Mouse (Mus musculus): ENCODE measurements around the gene Bag5. TPM values are rescaled to one million over a fixed set of nuclear protein-coding genes. Genes with fewer than 3 reads are reported as not detected.

Bag5 gene
- total and polyA plus RNA-seq, 3 experiments = 24.1 to 27.9 (median 25.6) TPM

- in situ Hi-C loops (cut with MboI; ENCODE audit: low pct_ligation_motif_present, low pct_unique_long_range_greater_than_20kb, low sequenced_read_pairs) (no loop called here), dilution Hi-C loops (cut with MboI; ENCODE audit: extremely low pct_ligation_motif_present, extremely low pct_unique_long_range_greater_than_20kb, low sequenced_read_pairs) (no loop called here)
- Histone ChIP-seq H3K27me3 (replicated peaks) (no peaks in the 10 kb centered on the region), H3K4me3 (replicated peaks in 1 of 3; ENCODE audit: low read depth in 2 of 3, low read length in 2 of 3, poor library complexity in 1 of 3) (no peak overlapping the region), H3K36me3 (replicated peaks in 1 of 2; ENCODE audit: control insufficient read depth in 1 of 2, insufficient read depth in 1 of 2, low read length in 1 of 2) (peaks cover 51 to 80% of the 10 kb centered on the region in 2 experiments), H3K4me2 (ENCODE audit: insufficient read depth, low read depth, poor library complexity, severe bottlenecking) (no peak overlapping the region), H3K79me2 (replicated peaks; ENCODE audit: control insufficient read depth, extremely low read depth, insufficient read depth, poor library complexity, severe bottlenecking) (no peaks in the 10 kb centered on the region), H3K4me1 (ENCODE audit: control insufficient read depth in 1 of 2, insufficient read depth in 2 of 2) (no peaks in the 10 kb centered on the region), H3K9ac (ENCODE audit: insufficient read depth, low read depth) (no peak overlapping the region), H3K9me3 (replicated peaks; ENCODE audit: low read length) (peaks cover 2% of the 10 kb centered on the region), H3K27ac (ENCODE audit: insufficient read depth, low read depth) (no peak overlapping the region)
- no peak for DNase-seq (ENCODE audit: extremely low read depth)
- TF ChIP-seq MXI1 (IDR thresholded peaks at IDR 0.05; ENCODE audit: low read depth, low read length) (no peak), TCF12 (IDR thresholded peaks at IDR 0.05; ENCODE audit: low read depth, low read length) (no peak), JUN (IDR thresholded peaks at IDR 0.05; ENCODE audit: insufficient read depth, low read depth, low read length) (no peak), MYC (IDR thresholded peaks at IDR 0.05; ENCODE audit: low read depth, low read length) (no peak), MAFK (IDR thresholded peaks at IDR 0.05; ENCODE audit: insufficient replicate concordance, low read length) (no peak), UBTF (IDR thresholded peaks at IDR 0.05; ENCODE audit: low read depth, low read length) (no peak), NELFE (IDR thresholded peaks at IDR 0.05; ENCODE audit: low read depth, low read length) (no peak), PAX5 (IDR thresholded peaks at IDR 0.05; ENCODE audit: low read length) (no peak), USF1 (IDR thresholded peaks at IDR 0.05; ENCODE audit: low read depth, low read length) (no peak), E2F4 (IDR thresholded peaks at IDR 0.05; ENCODE audit: insufficient replicate concordance, low read depth, low read length) (no peak), RCOR1 (conservative IDR thresholded peaks at IDR 0.05; ENCODE audit: low read depth, low read length) (no peak), ELF1 (IDR thresholded peaks at IDR 0.05; ENCODE audit: low read depth, low read length) (no peak), BHLHE40 (IDR thresholded peaks at IDR 0.05; ENCODE audit: low read depth, low read length) (no peak), NRF1 (IDR thresholded peaks at IDR 0.05; ENCODE audit: low read depth, low read length) (no peak), HCFC1 (IDR thresholded peaks at IDR 0.05; ENCODE audit: low read depth, low read length) (no peak), MAZ (IDR thresholded peaks at IDR 0.05; ENCODE audit: low read depth, low read length) (no peak), SMC3 (IDR thresholded peaks at IDR 0.05; ENCODE audit: low read depth, low read length) (no peak), SIN3A (IDR thresholded peaks at IDR 0.05; ENCODE audit: low read length) (no peak), MEF2A (IDR thresholded peaks at IDR 0.05; ENCODE audit: borderline replicate concordance, low read depth, low read length) (no peak)
These were observed 14.9 kb upstream of the Bag5 start for GRCm38 (mm10) chr12:111727956-111728355.

- no peak overlapping the region for H3K4me2 ChIP-seq (ENCODE audit: insufficient read depth, low read depth, poor library complexity, severe bottlenecking)
- H3K4me1 ChIP-seq (ENCODE audit: control insufficient read depth in 1 of 2, insufficient read depth in 2 of 2) = no peaks in the 10 kb centered on the region
- in situ Hi-C loops (cut with MboI; ENCODE audit: low pct_ligation_motif_present, low pct_unique_long_range_greater_than_20kb, low sequenced_read_pairs) = no loop called here
- no peaks in the 10 kb centered on the region for H3K27me3 ChIP-seq (replicated peaks)
- TF ChIP-seq CHD1 (IDR thresholded peaks at IDR 0.05; ENCODE audit: low read depth, low read length) (no peak), KAT2A (IDR thresholded peaks at IDR 0.05; ENCODE audit: insufficient replicate concordance, low read length) (no peak), MYC (IDR thresholded peaks at IDR 0.05; ENCODE audit: low read depth, low read length) (no peak), USF2 (conservative IDR thresholded peaks at IDR 0.05; ENCODE audit: low read depth, low read length) (no peak), SIN3A (IDR thresholded peaks at IDR 0.05; ENCODE audit: low read length) (no peak), ZKSCAN1 (IDR thresholded peaks at IDR 0.05; ENCODE audit: borderline replicate concordance, low read depth, low read length) (no peak), NELFE (IDR thresholded peaks at IDR 0.05; ENCODE audit: low read depth, low read length) (no peak), POLR2AphosphoS2 (IDR thresholded peaks at IDR 0.05; ENCODE audit: low read depth, low read length) (no peak), MXI1 (IDR thresholded peaks at IDR 0.05; ENCODE audit: low read depth, low read length) (no peak), TBP (conservative IDR thresholded peaks at IDR 0.05; ENCODE audit: low read depth, low read length) (no peak), PAX5 (IDR thresholded peaks at IDR 0.05; ENCODE audit: low read length) (no peak), HCFC1 (IDR thresholded peaks at IDR 0.05; ENCODE audit: low read depth, low read length) (no peak), BHLHE40 (IDR thresholded peaks at IDR 0.05; ENCODE audit: low read depth, low read length) (no peak), NRF1 (IDR thresholded peaks at IDR 0.05; ENCODE audit: low read depth, low read length) (no peak), E2F4 (IDR thresholded peaks at IDR 0.05; ENCODE audit: insufficient replicate concordance, low read depth, low read length) (no peak), RAD21 (IDR thresholded peaks at IDR 0.05; ENCODE audit: low read depth, low read length) (no peak), CTCF (conservative IDR thresholded peaks at IDR 0.05 in 1 of 2, IDR thresholded peaks at IDR 0.05 in 1 of 2; ENCODE audit: low read depth in 2 of 2, low read length in 2 of 2) (no peak), GABPA (IDR thresholded peaks at IDR 0.05; ENCODE audit: insufficient replicate concordance, low read depth, low read length) (no peak), MAZ (IDR thresholded peaks at IDR 0.05; ENCODE audit: low read depth, low read length) (no peak)
- peaks cover 2% of the 10 kb centered on the region for H3K9me3 ChIP-seq (replicated peaks; ENCODE audit: low read length)
- no peak overlapping the region for H3K9ac ChIP-seq (ENCODE audit: insufficient read depth, low read depth)
- no peak overlapping the region for H3K4me3 ChIP-seq (replicated peaks in 1 of 3; ENCODE audit: low read depth in 2 of 3, low read length in 2 of 3, poor library complexity in 1 of 3)
- peaks cover 45 to 72% of the 10 kb centered on the region in 2 experiments for H3K36me3 ChIP-seq (replicated peaks in 1 of 2; ENCODE audit: control insufficient read depth in 1 of 2, insufficient read depth in 1 of 2, low read length in 1 of 2)
- no peak overlapping the region for H3K27ac ChIP-seq (ENCODE audit: insufficient read depth, low read depth)
- DNase-seq (ENCODE audit: extremely low read depth) = no peak
- dilution Hi-C loops (cut with MboI; ENCODE audit: extremely low pct_ligation_motif_present, extremely low pct_unique_long_range_greater_than_20kb, low sequenced_read_pairs) = no loop called here
- no peaks in the 10 kb centered on the region for H3K79me2 ChIP-seq (replicated peaks; ENCODE audit: control insufficient read depth, extremely low read depth, insufficient read depth, poor library complexity, severe bottlenecking)
These were observed 13.0 kb upstream of the Bag5 start for GRCm38 (mm10) chr12:111726122-111726463.

All from CH12.LX (cell line).